Mouse (Mus musculus): ENCODE measurements around the gene Lsamp. TPM values are rescaled to one million over a fixed set of nuclear protein-coding genes. Genes with fewer than 3 reads are reported as not detected.

Lsamp gene
- total and polyA plus RNA-seq, 2 experiments, result 0.07 to 0.37 TPM

GRCm38 (mm10) chr16:40930596-40930995, 946.4 kb downstream of the Lsamp start:
- peak; percentile 29 for DNase-seq (ENCODE audit: extremely low read depth, low read depth, low spot score)
- no peak overlapping the region for H3K9ac ChIP-seq (ENCODE audit: low read depth, low read length)
- no peak for TF ChIP-seq CTCF (IDR thresholded peaks at IDR 0.05; ENCODE audit: low read depth, low read length)
- 49% methylated on average over 4 of the region's 4 CpGs for WGBS
- no peaks in the 10 kb centered on the region for H3K79me2 ChIP-seq (ENCODE audit: control insufficient read depth, insufficient read depth, low read length)
- H3K4me3 ChIP-seq (ENCODE audit: insufficient read depth, low read depth, low read length), result no peak overlapping the region
- H3K27me3 ChIP-seq (ENCODE audit: control insufficient read depth, insufficient read depth, low read length), result no peaks in the 10 kb centered on the region
- H3K27ac ChIP-seq (replicated peaks; ENCODE audit: insufficient read depth, low read depth, low read length), result no peak overlapping the region
- H3K36me3 ChIP-seq (ENCODE audit: control insufficient read depth, insufficient read depth, low read length), result no peaks in the 10 kb centered on the region
- H3K4me1 ChIP-seq (ENCODE audit: control insufficient read depth, insufficient read depth, low read length), result no peaks in the 10 kb centered on the region

DNA sequence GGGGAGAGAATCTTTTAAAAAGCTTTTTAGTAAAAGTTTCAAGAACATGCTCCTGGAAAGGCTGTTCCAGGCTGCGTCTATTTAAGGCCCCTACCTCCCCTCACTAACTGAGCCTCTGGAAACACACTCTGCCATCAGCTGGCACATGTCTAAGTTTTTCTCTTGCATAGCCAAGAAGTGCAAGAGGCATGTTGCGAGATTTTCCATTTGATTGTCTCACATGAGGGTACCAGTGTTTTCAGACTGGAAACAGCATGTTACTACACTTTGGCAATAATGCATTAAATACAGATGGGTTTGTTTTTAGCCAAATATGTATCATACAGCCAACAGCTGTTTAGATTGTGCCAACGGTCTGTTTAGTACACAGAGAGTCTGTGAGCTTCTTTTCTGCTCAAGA, 958.1 kb downstream of the Lsamp start:
- no peak for DNase-seq (ENCODE audit: extremely low read depth, low read depth, low spot score)
- no peaks in the 10 kb centered on the region for H3K36me3 ChIP-seq (ENCODE audit: control insufficient read depth, insufficient read depth, low read length)
- no peaks in the 10 kb centered on the region for H3K4me1 ChIP-seq (ENCODE audit: control insufficient read depth, insufficient read depth, low read length)
- H3K27ac ChIP-seq (replicated peaks; ENCODE audit: insufficient read depth, low read depth, low read length), result no peak overlapping the region
- no peaks in the 10 kb centered on the region for H3K27me3 ChIP-seq (ENCODE audit: control insufficient read depth, insufficient read depth, low read length)
- TF ChIP-seq POLR2A (IDR thresholded peaks at IDR 0.05; ENCODE audit: extremely low read depth, insufficient read depth, low read length), result no peak
- WGBS, result 78% methylated on average over 3 of the region's 3 CpGs
- H3K79me2 ChIP-seq (ENCODE audit: control insufficient read depth, insufficient read depth, low read length), result no peaks in the 10 kb centered on the region
- H3K4me3 ChIP-seq (ENCODE audit: insufficient read depth, low read depth, low read length), result no peak overlapping the region
- no peak overlapping the region for H3K9ac ChIP-seq (ENCODE audit: low read depth, low read length)

- Histone ChIP-seq H3K36me3 (ENCODE audit: control insufficient read depth, insufficient read depth, low read length) (no peaks in the 10 kb centered on the region), H3K27ac (replicated peaks; ENCODE audit: insufficient read depth, low read depth, low read length) (no peak overlapping the region), H3K27me3 (ENCODE audit: control insufficient read depth, insufficient read depth, low read length) (no peaks in the 10 kb centered on the region), H3K4me1 (ENCODE audit: control insufficient read depth, insufficient read depth, low read length) (no peaks in the 10 kb centered on the region), H3K4me3 (ENCODE audit: insufficient read depth, low read depth, low read length) (no peak overlapping the region), H3K79me2 (ENCODE audit: control insufficient read depth, insufficient read depth, low read length) (no peaks in the 10 kb centered on the region), H3K9ac (ENCODE audit: low read depth, low read length) (no peak overlapping the region)
- no peak for TF ChIP-seq CTCF (IDR thresholded peaks at IDR 0.05; ENCODE audit: low read depth, low read length)
- no peak for TF ChIP-seq POLR2A (IDR thresholded peaks at IDR 0.05; ENCODE audit: extremely low read depth, insufficient read depth, low read length)
- no peak for DNase-seq (ENCODE audit: extremely low read depth, low read depth, low spot score)
- 25% methylated on average over 1 of the region's 1 CpGs for WGBS
These were observed 961.7 kb downstream of the Lsamp start for GRCm38 (mm10) chr16:40945834-40946233.

DNA sequence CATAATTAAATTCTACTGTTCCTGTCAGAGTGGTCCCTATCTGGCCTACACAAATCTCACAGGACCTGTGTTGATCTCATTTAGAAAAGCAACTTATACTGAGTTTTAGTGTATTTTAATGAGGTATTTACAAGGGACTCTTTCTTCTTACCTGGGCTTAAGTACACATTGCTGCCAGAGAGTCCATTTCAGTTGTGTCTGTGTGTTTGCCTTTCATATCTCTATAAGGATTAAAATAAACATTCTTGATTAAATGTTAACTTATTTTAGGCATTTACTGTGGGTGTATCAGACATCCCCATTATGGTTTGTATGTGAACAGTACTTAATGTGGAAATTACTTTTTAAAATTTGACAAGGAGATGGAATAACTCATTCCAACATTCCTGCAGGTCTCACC, 963.9 kb downstream of the Lsamp start:
- Histone ChIP-seq H3K36me3 (ENCODE audit: control insufficient read depth, insufficient read depth, low read length) (no peaks in the 10 kb centered on the region), H3K27me3 (ENCODE audit: control insufficient read depth, insufficient read depth, low read length) (no peaks in the 10 kb centered on the region), H3K4me1 (ENCODE audit: control insufficient read depth, insufficient read depth, low read length) (no peaks in the 10 kb centered on the region), H3K9ac (ENCODE audit: low read depth, low read length) (no peak overlapping the region), H3K79me2 (ENCODE audit: control insufficient read depth, insufficient read depth, low read length) (no peaks in the 10 kb centered on the region), H3K27ac (replicated peaks; ENCODE audit: insufficient read depth, low read depth, low read length) (no peak overlapping the region), H3K4me3 (ENCODE audit: insufficient read depth, low read depth, low read length) (no peak overlapping the region)
- DNase-seq (ENCODE audit: extremely low read depth, low read depth, low spot score), result no peak
- TF ChIP-seq CTCF (IDR thresholded peaks at IDR 0.05; ENCODE audit: low read depth, low read length) (no peak), POLR2A (IDR thresholded peaks at IDR 0.05; ENCODE audit: extremely low read depth, insufficient read depth, low read length) (no peak)

DNA sequence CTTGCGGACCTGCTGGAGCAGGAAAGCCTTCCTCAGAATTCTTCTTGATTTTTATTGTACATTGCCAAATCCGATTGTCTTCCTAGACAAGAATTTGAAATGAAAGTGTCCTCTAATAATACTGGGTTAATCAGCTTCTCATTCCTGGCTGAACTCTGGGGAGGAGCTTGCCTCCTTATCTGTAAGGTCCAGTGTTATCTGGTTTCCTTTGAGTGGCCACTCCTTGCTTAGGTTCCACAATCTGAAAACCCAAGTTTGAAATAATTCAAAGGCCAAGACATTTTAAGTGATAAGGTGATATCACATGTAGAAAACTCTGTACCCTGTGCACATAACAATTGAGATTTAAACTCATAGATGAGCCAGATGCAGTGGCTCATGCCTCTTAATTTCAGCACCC, 975.0 kb downstream of the Lsamp start:
- Histone ChIP-seq H3K36me3 (ENCODE audit: control insufficient read depth, insufficient read depth, low read length) (no peaks in the 10 kb centered on the region), H3K9ac (ENCODE audit: low read depth, low read length) (no peak overlapping the region), H3K27me3 (ENCODE audit: control insufficient read depth, insufficient read depth, low read length) (no peaks in the 10 kb centered on the region), H3K79me2 (ENCODE audit: control insufficient read depth, insufficient read depth, low read length) (no peaks in the 10 kb centered on the region), H3K4me3 (ENCODE audit: insufficient read depth, low read depth, low read length) (no peak overlapping the region), H3K27ac (replicated peaks; ENCODE audit: insufficient read depth, low read depth, low read length) (no peak overlapping the region), H3K4me1 (ENCODE audit: control insufficient read depth, insufficient read depth, low read length) (no peaks in the 10 kb centered on the region)
- DNase-seq (ENCODE audit: extremely low read depth, low read depth, low spot score), result no peak
- TF ChIP-seq POLR2A (IDR thresholded peaks at IDR 0.05; ENCODE audit: extremely low read depth, insufficient read depth, low read length), result no peak
- 73% methylated on average over 2 of the region's 2 CpGs for WGBS

DNA sequence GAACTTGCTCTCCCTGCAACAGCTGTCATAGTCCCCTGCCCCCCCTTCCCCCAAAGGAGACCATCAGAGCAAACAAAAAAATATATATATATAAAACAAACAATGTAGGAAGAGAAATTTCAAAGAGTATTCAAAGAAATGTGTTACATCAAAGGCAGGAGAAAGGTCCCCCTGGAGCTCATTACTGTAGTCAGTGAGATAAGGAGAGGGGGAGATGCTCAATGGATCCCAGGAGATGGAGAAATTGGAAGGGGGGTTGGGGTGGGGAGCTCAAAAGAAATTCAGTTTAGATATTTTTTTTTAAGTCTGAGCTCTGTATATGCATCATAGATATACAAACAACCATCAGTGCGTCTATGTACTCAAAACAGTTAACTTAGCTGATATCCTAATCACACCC, 976.4 kb downstream of the Lsamp start:
- TF ChIP-seq POLR2A (IDR thresholded peaks at IDR 0.05; ENCODE audit: extremely low read depth, insufficient read depth, low read length), result no peak
- TF ChIP-seq CTCF (IDR thresholded peaks at IDR 0.05; ENCODE audit: low read depth, low read length), result no peak
- Histone ChIP-seq H3K27ac (replicated peaks; ENCODE audit: insufficient read depth, low read depth, low read length) (no peak overlapping the region), H3K4me3 (ENCODE audit: insufficient read depth, low read depth, low read length) (no peak overlapping the region), H3K27me3 (ENCODE audit: control insufficient read depth, insufficient read depth, low read length) (no peaks in the 10 kb centered on the region), H3K79me2 (ENCODE audit: control insufficient read depth, insufficient read depth, low read length) (no peaks in the 10 kb centered on the region), H3K4me1 (ENCODE audit: control insufficient read depth, insufficient read depth, low read length) (no peaks in the 10 kb centered on the region), H3K9ac (ENCODE audit: low read depth, low read length) (no peak overlapping the region), H3K36me3 (ENCODE audit: control insufficient read depth, insufficient read depth, low read length) (no peaks in the 10 kb centered on the region)
- 85% methylated on average over 1 of the region's 1 CpGs for WGBS
- DNase-seq (ENCODE audit: extremely low read depth, low read depth, low spot score), result no peak
